Mouse (Mus musculus) forebrain, embryonic 14.5 days (tissue): Measurements from ENCODE around the gene Ndn. TPM values are rescaled to one million over a fixed set of nuclear protein-coding genes. Genes with fewer than 3 reads are reported as not detected.

Experiments used
- ATAC-seq: fragments of 200-750 bp; cut with Nextera tagmentation; 2 replicates; pipeline ENCODE4 v1.8.0; 2017; ENCODE audit warnings: mild to moderate bottlenecking, moderate library complexity
- DNase-seq: peaks from one replicate; pipeline ENCODE4 v3.0.0-alpha.2; 2015; ENCODE audit warnings: low spot score
- H3K27ac ChIP-seq: fragments of 300-500 bp; sonication (generic); 2 replicates; pipeline ENCODE4 v1.5.1; 2014; ENCODE audit warnings: low read depth, mild to moderate bottlenecking, control low read depth, low read length, moderate library complexity
- H3K27me3 ChIP-seq: fragments of 300-500 bp; sonication (generic); replicated peaks from 2 replicates; pipeline ENCODE4 v1.6.1; 2014; ENCODE audit warnings: low read length, control low read depth, mixed read lengths; ENCODE audit not compliant: control insufficient read depth, insufficient read depth
- H3K36me3 ChIP-seq: fragments of 300-500 bp; sonication (generic); 2 replicates; pipeline ENCODE4 v1.6.1; 2014; ENCODE audit warnings: low read length, control low read depth; ENCODE audit not compliant: control insufficient read depth, insufficient read depth
- H3K4me1 ChIP-seq: fragments of 300-500 bp; sonication (generic); 2 replicates; pipeline ENCODE4 v1.6.1; 2014; ENCODE audit warnings: antibody characterized with exemption, low read length, control low read depth; ENCODE audit not compliant: control insufficient read depth, insufficient read depth
- H3K4me2 ChIP-seq: fragments of 300-500 bp; sonication (generic); 2 replicates; pipeline ENCODE4 v1.6.1; 2014; ENCODE audit warnings: mild to moderate bottlenecking, control low read depth, low read length
- H3K4me3 ChIP-seq: fragments of 300-500 bp; sonication (generic); 2 replicates; pipeline ENCODE4 v1.5.1; 2014; ENCODE audit warnings: low read depth, low read length, control low read depth
- H3K9ac ChIP-seq: fragments of 300-500 bp; sonication (generic); 2 replicates; pipeline ENCODE4 v1.6.1; 2014; ENCODE audit warnings: mild to moderate bottlenecking, low read length, control low read depth, moderate library complexity
- H3K9me3 ChIP-seq: fragments of 300-500 bp; sonication (generic); replicated peaks from 2 replicates; pipeline ENCODE4 v1.6.1; 2016; ENCODE audit warnings: low read length, control low read depth, mixed read lengths; ENCODE audit not compliant: control insufficient read depth
- WGBS: fragments of 180-500 bp; shearing (Covaris S2); extraction: QIAGEN DNeasy Blood & Tissue Kit; methylation state at CpG from one replicate; pipeline ENCODE4 v1.1.7; 2014; 5-methylcytosine and 5-hydroxymethylcytosine counted together
- polyA plus RNA-seq: library from polyadenylated mRNA; unstranded; fragments of >200 nt; fragmentation: Nextera tagmentation; extraction: Ambion mirVana; gene quantifications from 2 replicates; pipeline ENCODE4 v1.2.1, GENCODE M21; 2014

Gene Ndn
- polyA plus RNA-seq, 1 experiment from 2014 or later = 619 TPM

- WGBS = 70% methylated on average over 7 of the region's 7 CpGs
- no peaks in the 10 kb centered on the region for H3K36me3 ChIP-seq
- H3K27ac ChIP-seq = peak overlapping the region; percentile 72
- DNase-seq (peak; percentile 39), ATAC-seq (peak; percentile 62; the same call in 1 of the 2 replicates)
- no peaks in the 10 kb centered on the region for H3K4me1 ChIP-seq
- no peak overlapping the region; the same call in 1 of the 2 replicates for H3K4me2 ChIP-seq
- H3K9ac ChIP-seq = 0 out of 2 replicates have a peak overlapping the region, but pooled peaks have one; percentile 35
- no peaks in the 10 kb centered on the region for H3K27me3 ChIP-seq
- no peak overlapping the region for H3K4me3 ChIP-seq
- H3K9me3 ChIP-seq = no peaks in the 10 kb centered on the region
These were observed 18.8 kb downstream of the Ndn start for GRCm38 (mm10) chr7:62365039-62365636.

- WGBS = 70% methylated on average over 8 of the region's 8 CpGs
These were observed 20.4 kb downstream of the Ndn start for GRCm38 (mm10) chr7:62366730-62367129.

GRCm38 (mm10) chr7:62375658-62376057, 29.3 kb downstream of the Ndn start:
- H3K27me3 ChIP-seq = no peaks in the 10 kb centered on the region
- peaks cover 4% of the 10 kb centered on the region; the same call in 1 of the 2 replicates for H3K4me1 ChIP-seq
- H3K9ac ChIP-seq = no peak overlapping the region
- no peak overlapping the region for H3K27ac ChIP-seq
- 0 out of 2 replicates have a peak, but pooled peaks cover 2% of the 10 kb centered on the region for H3K36me3 ChIP-seq
- DNase-seq (peak; percentile 72), ATAC-seq (no peak)
- 0 out of 2 replicates have a peak, but pooled peaks cover 7% of the 10 kb centered on the region for H3K9me3 ChIP-seq
- 32% methylated on average over 4 of the region's 4 CpGs for whole genome bisulfite sequencing
- peak overlapping the region; percentile 62 for H3K4me2 ChIP-seq
- no peak overlapping the region for H3K4me3 ChIP-seq

More at GRCm38 (mm10) chr7:62366730-62367129, 20.4 kb downstream of the Ndn start:
- DNase-seq = no peak
- no peak for ATAC-seq
- Histone ChIP-seq H3K9me3 (no peaks in the 10 kb centered on the region), H3K4me2 (0 out of 2 replicates have a peak overlapping the region, but pooled peaks have one; percentile 8), H3K4me1 (no peaks in the 10 kb centered on the region), H3K4me3 (no peak overlapping the region), H3K27me3 (no peaks in the 10 kb centered on the region), H3K9ac (no peak overlapping the region), H3K36me3 (no peaks in the 10 kb centered on the region), H3K27ac (peak overlapping the region; percentile 68; the same call in 1 of the 2 replicates)

- Histone ChIP-seq H3K4me3 (peak within 1 kb of the TSS; percentile 48), H3K27me3 (no peaks in the 10 kb centered on the region), H3K36me3 (0 out of 2 replicates have a peak, but pooled peaks cover 2% of the 10 kb centered on the region), H3K4me2 (peak within 1 kb of the TSS; percentile 62), H3K9me3 (0 out of 2 replicates have a peak, but pooled peaks cover 7% of the 10 kb centered on the region), H3K9ac (peak within 1 kb of the TSS; percentile 73), H3K4me1 (peaks cover 4% of the 10 kb centered on the region; the same call in 1 of the 2 replicates), H3K27ac (peak within 1 kb of the TSS; percentile 63; the same call in 1 of the 2 replicates)
- peak; percentile 97 for ATAC-seq
- peak; percentile 89 for DNase-seq
- 29% methylated on average over 31 of the region's 31 CpGs for WGBS
These were observed 30.3 kb downstream of the Ndn start, which contains the start of gene Magel2 for GRCm38 (mm10) chr7:62376510-62377304. TSS of gene Magel2 (plus strand) at chr7:62377010.

GRCm38 (mm10) chr7:62377313-62377712, 30.9 kb downstream of the Ndn start:
- H3K4me1 ChIP-seq = peaks cover 4% of the 10 kb centered on the region; the same call in 1 of the 2 replicates
- DNase-seq (no peak), ATAC-seq (peak; percentile 51)
- WGBS = 42% methylated on average over 14 of the region's 14 CpGs
- peak overlapping the region; percentile 62 for H3K4me2 ChIP-seq
- peak overlapping the region; percentile 73 for H3K9ac ChIP-seq
- 0 out of 2 replicates have a peak, but pooled peaks cover 7% of the 10 kb centered on the region for H3K9me3 ChIP-seq
- H3K27ac ChIP-seq = peak overlapping the region; percentile 63; the same call in 1 of the 2 replicates
- 0 out of 2 replicates have a peak, but pooled peaks cover 2% of the 10 kb centered on the region for H3K36me3 ChIP-seq
- H3K4me3 ChIP-seq = peak overlapping the region; percentile 48
- H3K27me3 ChIP-seq = no peaks in the 10 kb centered on the region

- Histone ChIP-seq H3K9me3 (0 out of 2 replicates have a peak, but pooled peaks cover 7% of the 10 kb centered on the region), H3K27ac (0 out of 2 replicates have a peak overlapping the region, but pooled peaks have one; percentile 21), H3K36me3 (0 out of 2 replicates have a peak, but pooled peaks cover 2% of the 10 kb centered on the region), H3K4me2 (peak overlapping the region; percentile 62), H3K27me3 (no peaks in the 10 kb centered on the region), H3K9ac (0 out of 2 replicates have a peak overlapping the region, but pooled peaks have one; percentile 73), H3K4me3 (peak overlapping the region; percentile 48), H3K4me1 (peaks cover 4% of the 10 kb centered on the region; the same call in 1 of the 2 replicates)
- WGBS = 84% methylated on average over 9 of the region's 9 CpGs
- DNase-seq (no peak), ATAC-seq (no peak)
These were observed 32.2 kb downstream of the Ndn start for GRCm38 (mm10) chr7:62378529-62378928.

GRCm38 (mm10) chr7:62382391-62382790, 36.0 kb downstream of the Ndn start:
- Histone ChIP-seq H3K4me3 (no peak overlapping the region), H3K27ac (no peak overlapping the region), H3K36me3 (0 out of 2 replicates have a peak, but pooled peaks cover 2% of the 10 kb centered on the region), H3K9ac (no peak overlapping the region), H3K4me2 (no peak overlapping the region), H3K9me3 (0 out of 2 replicates have a peak, but pooled peaks cover 7% of the 10 kb centered on the region), H3K4me1 (peaks cover 4% of the 10 kb centered on the region; the same call in 1 of the 2 replicates), H3K27me3 (no peaks in the 10 kb centered on the region)
- 14% methylated on average over 2 of the region's 2 CpGs for WGBS
- ATAC-seq (peak; percentile 78), DNase-seq (peak; percentile 78)

- ATAC-seq = no peak
- DNase-seq = peak; percentile 56
- Histone ChIP-seq H3K4me3 (no peak overlapping the region), H3K4me1 (no peaks in the 10 kb centered on the region), H3K4me2 (no peak overlapping the region), H3K27me3 (no peaks in the 10 kb centered on the region), H3K27ac (no peak overlapping the region), H3K9ac (no peak overlapping the region), H3K36me3 (no peaks in the 10 kb centered on the region), H3K9me3 (no peaks in the 10 kb centered on the region)
- WGBS = 51% methylated on average over 4 of the region's 4 CpGs
These were observed 41.9 kb downstream of the Ndn start for GRCm38 (mm10) chr7:62388291-62388690.
